Mouse (Mus musculus) limb, embryonic 15.5 days (tissue): ENCODE results near the gene Ckb. TPM values are rescaled to one million over a fixed set of nuclear protein-coding genes. Genes with fewer than 3 reads are reported as not detected.
"Not testable (repeated sequence)": the region's sequence is repeated elsewhere in the genome, so short reads cannot be mapped to it uniquely, and the experiment has no call there.

Source experiments
- ATAC-seq: fragments of 200-750 bp; cut with Nextera tagmentation; 2 replicates; pipeline ENCODE4 v1.8.0; 2017; ENCODE audit warnings: low read depth, moderate TSS enrichment; ENCODE audit not compliant: insufficient number of reproducible peaks, low FRiP score, low TSS enrichment
- H3K27ac ChIP-seq: fragments of 300-500 bp; sonication (generic); 2 replicates; pipeline ENCODE4 v1.5.1; 2015; ENCODE audit warnings: moderate library complexity, mild to moderate bottlenecking, inconsistent platforms
- H3K27me3 ChIP-seq: fragments of 300-500 bp; sonication (generic); 2 replicates; pipeline ENCODE4 v1.6.1; 2015; ENCODE audit warnings: inconsistent platforms
- H3K36me3 ChIP-seq: fragments of 300-500 bp; sonication (generic); 2 replicates; pipeline ENCODE4 v1.6.1; 2015; ENCODE audit warnings: inconsistent platforms
- H3K4me1 ChIP-seq: fragments of 300-500 bp; sonication (generic); 2 replicates; pipeline ENCODE4 v1.6.1; 2015; ENCODE audit warnings: inconsistent platforms
- H3K4me2 ChIP-seq: fragments of 300-500 bp; sonication (generic); 2 replicates; pipeline ENCODE4 v1.6.1; 2015; ENCODE audit warnings: mild to moderate bottlenecking, inconsistent platforms
- H3K4me3 ChIP-seq: fragments of 300-500 bp; sonication (generic); 2 replicates; pipeline ENCODE4 v1.5.1; 2015; ENCODE audit warnings: mild to moderate bottlenecking, inconsistent platforms
- H3K9ac ChIP-seq: fragments of 300-500 bp; sonication (generic); 2 replicates; pipeline ENCODE4 v1.6.1; 2015; ENCODE audit warnings: inconsistent platforms
- H3K9me3 ChIP-seq: fragments of 300-500 bp; sonication (generic); 2 replicates; pipeline ENCODE4 v1.6.1; 2016; ENCODE audit warnings: inconsistent platforms
- WGBS: fragments of 180-500 bp; shearing (Covaris S2); methylation state at CpG from one replicate; pipeline ENCODE4 v1.1.7; 2015; 5-methylcytosine and 5-hydroxymethylcytosine counted together
- polyA plus RNA-seq: library from polyadenylated mRNA; unstranded; fragments of >200 nt; fragmentation: Nextera tagmentation; extraction: Ambion mirVana; gene quantifications from 2 replicates; pipeline ENCODE4 v1.2.1, GENCODE M21; 2015

Ckb gene
- polyA plus RNA-seq, 1 experiment from 2014 or later, result 132 TPM

DNA sequence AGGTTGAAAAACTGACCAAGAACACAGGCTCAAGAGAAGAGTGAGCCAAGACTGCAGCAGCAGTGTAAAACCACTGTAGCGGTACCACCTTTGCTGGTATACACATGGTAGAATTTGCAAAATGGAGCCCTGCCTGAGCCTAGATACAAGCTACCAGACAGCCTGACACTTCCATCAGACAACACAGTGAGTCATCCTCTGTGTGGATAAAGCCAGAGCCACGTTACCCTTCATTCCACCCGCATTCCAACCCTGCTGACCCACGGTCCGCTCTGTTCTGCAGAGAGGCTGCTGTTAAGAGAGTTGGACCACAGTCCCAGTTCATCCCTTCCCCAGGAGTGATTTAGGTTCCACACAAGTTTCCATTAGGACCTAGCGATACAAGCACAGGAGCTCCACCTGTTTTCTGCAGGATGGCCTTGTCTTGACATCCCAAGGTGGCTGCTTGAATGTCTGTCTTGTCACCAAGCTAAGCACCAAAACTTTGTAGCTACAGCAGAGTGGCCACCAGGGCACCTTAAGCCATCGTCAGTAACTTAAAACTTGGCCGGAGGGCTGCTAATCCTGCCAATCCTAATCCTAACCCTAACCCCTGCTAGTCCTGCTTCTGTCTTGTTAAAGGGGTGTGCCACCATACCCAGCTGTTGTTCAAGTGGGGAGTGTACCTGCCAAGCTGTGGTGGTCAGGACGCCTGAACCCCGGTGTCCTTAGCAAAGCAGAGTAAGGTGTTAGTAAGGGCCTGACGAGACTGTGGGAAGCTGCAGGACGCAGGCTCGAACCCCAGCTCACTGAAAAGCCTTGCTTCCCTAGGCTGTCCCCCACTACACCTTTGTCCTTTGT is 6.9 kb downstream of the Ckb start:
- no peak overlapping the region for H3K27ac ChIP-seq
- 79% methylated on average over 13 of the region's 13 CpGs for WGBS

DNA sequence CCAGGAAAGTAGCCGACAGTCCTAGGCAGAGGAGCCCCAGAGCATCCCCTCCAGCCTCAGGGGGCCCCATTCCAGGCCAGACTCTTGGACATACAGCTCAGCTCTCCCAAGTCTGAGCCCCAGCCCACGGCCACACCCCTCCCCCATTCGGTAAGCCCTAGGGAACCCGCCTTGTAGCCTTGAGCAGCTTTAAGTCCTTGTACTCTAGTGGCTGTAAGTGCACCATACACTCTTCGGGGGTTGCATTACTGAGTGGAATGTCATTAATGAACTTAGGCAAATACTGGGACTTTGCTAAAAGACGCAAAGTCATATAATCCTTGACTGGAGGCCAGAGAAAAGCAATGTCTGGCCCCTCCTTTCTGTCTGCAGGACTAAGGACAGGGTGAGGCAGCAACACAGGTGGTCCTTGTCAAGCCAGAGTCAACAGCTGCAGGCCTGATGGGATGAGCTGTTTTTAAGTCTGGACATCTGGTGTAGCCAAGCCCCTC is 7.9 kb downstream of the Ckb start:
- Histone ChIP-seq H3K4me2 (no peak overlapping the region), H3K4me3 (no peak overlapping the region), H3K9ac (no peak overlapping the region), H3K4me1 (peaks cover 32% of the 10 kb centered on the region), H3K27me3 (no peaks in the 10 kb centered on the region), H3K27ac (peak overlapping the region; percentile 50), H3K9me3 (no peaks in the 10 kb centered on the region), H3K36me3 (peaks cover 14% of the 10 kb centered on the region; the same call in 1 of the 2 replicates)
- 0 out of 2 replicates have a peak, but pooled peaks have one; percentile 37 for ATAC-seq
- 40% methylated on average over 6 of the region's 6 CpGs for WGBS

More for the DNA sequence above, 6.9 kb downstream of the Ckb start:
- no peak overlapping the region for H3K4me2 ChIP-seq
- H3K9me3 ChIP-seq, result no peaks in the 10 kb centered on the region
- peaks cover 41% of the 10 kb centered on the region for H3K4me1 ChIP-seq
- no peak overlapping the region for H3K9ac ChIP-seq
- no peak for ATAC-seq
- no peak overlapping the region for H3K4me3 ChIP-seq
- H3K27me3 ChIP-seq, result peaks cover 9% of the 10 kb centered on the region
- H3K36me3 ChIP-seq, result peaks cover 9% of the 10 kb centered on the region; the same call in 1 of the 2 replicates

DNA sequence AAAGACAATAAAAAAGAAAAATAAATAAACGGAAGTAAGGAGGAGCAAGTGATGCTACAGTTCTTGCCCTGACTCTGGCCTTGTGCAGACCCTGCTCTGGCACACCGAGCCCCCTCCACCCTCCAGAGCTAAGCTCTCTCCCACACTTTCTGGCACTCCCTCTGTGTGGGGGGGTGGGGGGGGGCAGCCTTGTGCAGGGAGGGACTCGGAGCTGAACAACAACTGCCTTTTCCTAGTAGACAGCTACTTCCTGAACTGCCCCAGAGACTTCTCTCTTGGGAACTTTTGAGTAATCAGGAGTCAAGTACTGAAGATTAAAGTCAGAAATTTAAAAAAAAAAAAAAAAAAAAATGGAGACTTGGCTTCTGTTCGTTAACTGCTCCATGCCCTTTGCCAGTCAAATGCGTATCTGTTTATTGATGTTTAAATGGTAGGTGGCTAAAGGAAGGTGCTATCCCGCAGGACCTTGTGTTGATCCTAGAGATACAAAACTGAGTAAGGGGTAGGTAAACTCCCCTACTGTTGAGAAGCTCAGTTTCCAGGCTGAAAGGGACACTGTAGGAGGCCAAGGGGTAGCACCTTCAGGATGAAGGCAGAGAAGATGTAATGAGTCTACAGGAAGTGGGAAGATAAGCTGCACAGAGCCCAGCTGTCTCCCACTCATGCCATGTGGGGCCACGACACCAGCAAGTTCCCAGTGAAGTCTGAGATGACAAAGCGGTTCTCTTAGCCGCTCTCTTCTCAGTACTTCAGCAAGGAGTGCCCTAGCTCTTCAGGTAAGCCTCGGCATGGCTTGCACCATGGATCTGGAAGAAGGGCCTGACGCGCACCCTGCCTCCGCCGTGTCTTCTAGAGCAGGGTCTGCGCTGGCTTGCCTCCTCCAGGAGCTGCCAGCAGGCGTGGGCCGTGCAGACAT is 8.7 kb downstream of the Ckb start:
- Histone ChIP-seq H3K4me1 (peaks cover 25% of the 10 kb centered on the region), H3K27ac (peak overlapping the region; percentile 50), H3K27me3 (no peaks in the 10 kb centered on the region), H3K9ac (no peak overlapping the region), H3K9me3 (no peaks in the 10 kb centered on the region), H3K4me3 (no peak overlapping the region), H3K36me3 (peaks cover 16% of the 10 kb centered on the region; the same call in 1 of the 2 replicates), H3K4me2 (no peak overlapping the region)
- ATAC-seq, result no peak
- 69% methylated on average over 17 of the region's 17 CpGs for WGBS

DNA sequence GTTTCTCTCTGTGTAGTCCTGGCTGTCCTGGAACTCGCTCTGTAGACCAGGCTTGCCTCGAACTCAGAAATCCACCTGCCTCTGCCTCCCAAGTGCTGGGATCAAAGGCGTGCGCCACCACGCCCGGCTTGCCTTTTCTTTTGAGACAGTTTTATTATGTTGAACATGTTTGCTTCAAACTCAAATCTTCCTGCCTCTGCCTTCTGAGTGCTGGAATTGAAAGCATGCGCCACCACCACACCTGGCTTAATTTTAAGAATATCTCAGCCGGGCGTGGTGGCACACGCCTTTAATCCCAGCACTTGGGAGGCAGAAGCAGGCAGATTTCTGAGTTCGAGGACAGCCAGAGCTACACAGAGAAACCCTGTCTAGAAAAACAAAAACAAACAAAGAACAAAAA is 10.6 kb downstream of the Ckb start:
- peaks cover 29% of the 10 kb centered on the region for H3K36me3 ChIP-seq
- WGBS, result 94% methylated on average over 11 of the region's 11 CpGs
- not testable (repeated sequence) for H3K9me3 ChIP-seq, H3K4me2 ChIP-seq, H3K9ac ChIP-seq, H3K27me3 ChIP-seq, H3K4me3 ChIP-seq, H3K27ac ChIP-seq, ATAC-seq
- peaks cover 19% of the 10 kb centered on the region for H3K4me1 ChIP-seq

DNA sequence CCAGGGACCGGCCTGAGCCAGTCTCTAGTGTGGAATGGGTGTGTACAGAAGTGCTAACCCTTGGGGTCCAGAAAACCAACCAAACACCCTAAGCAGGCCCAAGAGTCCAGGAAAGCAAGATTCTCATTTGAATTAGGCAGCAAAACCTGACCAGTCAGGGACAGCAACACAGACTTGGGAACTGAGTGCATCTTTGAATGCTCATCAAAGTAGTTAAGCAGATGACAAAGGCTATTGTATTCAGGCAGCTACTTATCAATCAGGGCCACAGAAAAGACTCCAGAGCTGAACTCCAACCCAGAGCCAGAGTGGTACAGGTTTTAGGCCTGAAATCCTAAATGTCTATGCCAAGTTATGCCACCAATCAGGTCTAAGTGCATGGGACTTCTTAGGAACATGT is 11.5 kb downstream of the Ckb start:
- Histone ChIP-seq H3K9me3 (no peaks in the 10 kb centered on the region), H3K4me2 (no peak overlapping the region), H3K4me1 (peaks cover 13% of the 10 kb centered on the region), H3K27me3 (no peaks in the 10 kb centered on the region), H3K4me3 (no peak overlapping the region), H3K36me3 (peaks cover 36% of the 10 kb centered on the region), H3K9ac (no peak overlapping the region), H3K27ac (no peak overlapping the region)
- ATAC-seq, result no peak
- WGBS, result 94% methylated on average over 1 of the region's 1 CpGs

DNA sequence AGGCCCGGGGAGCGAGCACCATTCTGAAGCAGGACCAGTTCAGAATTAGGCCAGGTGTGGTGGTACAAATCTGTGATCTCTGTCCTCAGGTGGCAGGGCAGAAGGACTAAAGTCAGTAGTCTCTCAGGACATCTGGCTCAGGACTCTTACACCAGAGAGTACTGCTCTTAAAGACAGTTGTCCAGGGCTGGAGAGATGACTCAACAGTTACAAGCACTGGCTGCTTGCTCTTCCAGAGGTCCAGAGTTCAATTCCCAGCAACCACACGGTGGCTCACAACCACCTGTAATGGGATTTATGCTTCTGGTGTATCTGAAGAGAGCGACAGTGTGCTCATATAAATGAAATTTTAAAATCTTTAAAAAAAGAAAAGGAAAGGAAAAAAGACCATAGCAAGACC is 12.8 kb downstream of the Ckb start:
- H3K9me3 ChIP-seq, result no peaks in the 10 kb centered on the region
- 94% methylated on average over 4 of the region's 4 CpGs for WGBS
- H3K27me3 ChIP-seq, result no peaks in the 10 kb centered on the region
- no peak overlapping the region for H3K4me3 ChIP-seq
- no peak overlapping the region for H3K4me2 ChIP-seq
- H3K36me3 ChIP-seq, result peaks cover 49% of the 10 kb centered on the region
- no peak overlapping the region for H3K27ac ChIP-seq
- peaks cover 10% of the 10 kb centered on the region for H3K4me1 ChIP-seq
- H3K9ac ChIP-seq, result no peak overlapping the region
- no peak for ATAC-seq

DNA sequence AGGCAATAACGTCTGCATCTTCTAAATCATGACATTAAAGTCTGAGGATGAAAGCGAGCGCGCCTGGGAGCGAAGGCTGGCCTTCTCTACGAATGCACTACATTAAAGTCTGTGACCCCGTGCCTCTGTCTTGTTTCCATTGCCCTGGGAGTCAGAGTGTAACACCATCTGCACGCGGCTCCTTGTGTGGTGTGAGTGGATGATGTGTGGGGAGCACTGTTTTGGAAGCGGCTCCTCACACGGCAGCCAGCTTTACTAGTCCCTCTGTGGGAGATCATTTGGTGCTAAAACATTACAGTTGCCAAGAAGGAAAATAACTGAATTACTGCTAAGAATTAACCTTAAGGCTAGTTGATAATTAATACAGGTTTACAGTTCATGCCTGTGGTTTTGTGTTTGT is 16.4 kb downstream of the Ckb start:
- Histone ChIP-seq H3K27me3 (no peaks in the 10 kb centered on the region), H3K4me2 (no peak overlapping the region), H3K4me3 (no peak overlapping the region), H3K4me1 (no peaks in the 10 kb centered on the region), H3K27ac (no peak overlapping the region), H3K9ac (no peak overlapping the region), H3K9me3 (no peaks in the 10 kb centered on the region), H3K36me3 (peaks cover 62% of the 10 kb centered on the region)
- 84% methylated on average over 11 of the region's 11 CpGs for WGBS
- no peak for ATAC-seq

DNA sequence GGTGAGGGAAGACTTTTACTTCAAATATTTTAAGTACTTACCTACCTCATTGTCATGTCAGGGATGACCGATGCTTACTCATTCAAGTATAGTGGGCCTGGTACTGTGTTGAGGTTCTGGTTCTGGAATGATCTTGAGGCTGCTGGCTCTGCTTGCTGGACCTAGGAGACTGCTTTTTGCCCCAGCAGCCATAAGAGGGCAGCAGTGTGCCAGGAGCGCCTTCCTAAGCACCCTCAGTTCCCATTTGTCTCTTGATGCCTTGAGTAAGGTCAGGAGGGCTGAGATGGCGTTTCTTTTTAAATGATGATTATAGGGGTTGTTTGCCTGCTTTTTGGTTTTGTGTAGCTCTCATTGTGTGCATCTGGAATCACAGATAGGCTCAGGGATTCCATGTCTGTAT is 18.7 kb downstream of the Ckb start:
- WGBS, result 28% methylated on average over 3 of the region's 3 CpGs
- H3K4me3 ChIP-seq, result no peak overlapping the region
- H3K36me3 ChIP-seq, result peaks cover 71% of the 10 kb centered on the region
- no peak overlapping the region for H3K9ac ChIP-seq
- ATAC-seq, result 0 out of 2 replicates have a peak, but pooled peaks have one; percentile 32
- no peaks in the 10 kb centered on the region for H3K9me3 ChIP-seq
- no peaks in the 10 kb centered on the region for H3K4me1 ChIP-seq
- H3K27ac ChIP-seq, result no peak overlapping the region
- no peak overlapping the region for H3K4me2 ChIP-seq
- no peaks in the 10 kb centered on the region for H3K27me3 ChIP-seq

DNA sequence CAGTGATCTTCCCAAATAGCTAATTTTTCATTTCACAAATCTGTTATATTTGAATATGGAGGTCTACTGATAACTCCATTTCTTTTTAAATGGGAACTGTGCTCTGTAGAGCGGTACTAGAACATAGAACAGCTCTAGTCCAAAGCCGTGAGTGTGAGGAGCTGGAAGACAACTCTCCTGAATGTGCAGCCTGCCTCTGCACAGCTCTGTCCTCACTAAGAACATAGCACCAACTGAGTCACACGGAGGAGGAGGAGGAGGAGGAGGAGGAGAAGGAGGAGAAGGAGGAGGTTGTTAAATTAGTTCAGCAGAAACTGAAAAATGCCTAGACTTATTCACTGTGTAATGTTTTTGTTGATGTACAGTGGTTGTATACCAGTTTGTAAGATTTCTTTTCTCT is 19.2 kb downstream of the Ckb start:
- Histone ChIP-seq H3K9me3 (no peaks in the 10 kb centered on the region), H3K4me1 (no peaks in the 10 kb centered on the region), H3K27ac (no peak overlapping the region), H3K4me2 (no peak overlapping the region), H3K4me3 (no peak overlapping the region), H3K27me3 (no peaks in the 10 kb centered on the region), H3K9ac (no peak overlapping the region), H3K36me3 (peaks cover 76% of the 10 kb centered on the region)
- 90% methylated on average over 3 of the region's 3 CpGs for WGBS
- no peak for ATAC-seq

DNA sequence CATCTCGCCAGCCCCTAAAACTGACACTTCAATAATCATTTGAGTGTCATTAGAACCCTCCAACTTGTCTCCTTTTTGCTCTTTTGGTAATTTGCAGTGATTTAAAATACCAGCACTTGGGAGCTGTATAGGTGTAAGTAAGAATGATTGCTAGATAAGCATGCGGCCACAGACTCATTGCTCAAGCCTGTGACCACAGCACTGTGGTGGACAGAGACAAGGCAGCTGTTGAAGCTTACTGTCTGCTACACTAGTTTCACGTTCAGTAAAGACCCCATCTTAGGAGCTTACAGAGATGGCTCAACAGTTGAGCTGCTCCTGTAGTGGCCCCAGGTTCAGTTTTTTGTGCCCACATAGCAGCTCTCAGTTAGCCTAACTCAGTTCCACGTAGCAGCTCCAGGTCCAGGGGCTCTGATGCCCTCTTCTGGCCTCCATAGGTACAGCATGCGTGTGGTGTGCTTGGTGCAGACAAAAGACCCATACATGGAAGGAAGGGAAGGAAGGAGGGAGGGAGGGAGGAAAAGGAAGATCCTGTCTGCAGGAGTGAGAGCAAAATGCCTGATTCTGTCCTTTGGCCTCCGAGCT is 24.0 kb downstream of the Ckb start:
- Histone ChIP-seq H3K27me3 (no peaks in the 10 kb centered on the region), H3K4me1 (no peaks in the 10 kb centered on the region), H3K36me3 (peaks cover 84% of the 10 kb centered on the region), H3K9ac (no peak overlapping the region), H3K27ac (no peak overlapping the region), H3K4me3 (no peak overlapping the region), H3K4me2 (no peak overlapping the region), H3K9me3 (no peaks in the 10 kb centered on the region)
- ATAC-seq, result no peak; the same call in 1 of the 2 replicates
- 53% methylated on average over 6 of the region's 6 CpGs for WGBS
